Mouse (Mus musculus): ENCODE measurements around the gene Dennd5a. TPM values are rescaled to one million over a fixed set of nuclear protein-coding genes. Genes with fewer than 3 reads are reported as not detected.

The Dennd5a gene
- polyA plus RNA-seq, 1 experiment from 2014 or later = 49.3 TPM

DNA sequence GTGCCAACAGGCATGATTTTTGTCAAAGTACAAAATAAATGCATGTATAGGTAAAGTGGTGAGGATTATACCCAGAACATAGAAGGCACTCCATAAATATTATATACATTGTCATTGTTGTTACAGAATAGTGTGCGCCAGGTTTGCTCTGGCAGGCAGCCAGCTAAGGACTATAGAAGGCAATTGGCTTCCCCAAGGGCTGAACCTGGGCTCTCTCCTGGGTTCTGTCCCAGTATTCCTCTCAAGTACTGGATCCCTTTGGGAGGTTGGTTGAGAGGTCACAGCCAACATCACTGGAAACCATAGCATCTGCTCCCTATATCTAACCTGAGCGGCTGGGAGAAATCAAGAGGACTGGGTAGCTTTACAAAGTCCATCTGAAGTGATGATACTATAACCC, 1.3 kb upstream of the Dennd5a start:
- H3K27me3 ChIP-seq = no peaks in the 10 kb centered on the region
- H3K4me3 ChIP-seq = no peak overlapping the region
- WGBS = 78% methylated on average over 2 of the region's 2 CpGs
- H3K36me3 ChIP-seq (ENCODE audit: poor library complexity, severe bottlenecking) = no peaks in the 10 kb centered on the region
- no peak overlapping the region for H3K4me2 ChIP-seq
- no peak for ATAC-seq
- no peaks in the 10 kb centered on the region for H3K9me3 ChIP-seq (replicated peaks)
- H3K27ac ChIP-seq = no peak overlapping the region
- peaks cover 34% of the 10 kb centered on the region for H3K4me1 ChIP-seq
- H3K9ac ChIP-seq = no peak overlapping the region

DNA sequence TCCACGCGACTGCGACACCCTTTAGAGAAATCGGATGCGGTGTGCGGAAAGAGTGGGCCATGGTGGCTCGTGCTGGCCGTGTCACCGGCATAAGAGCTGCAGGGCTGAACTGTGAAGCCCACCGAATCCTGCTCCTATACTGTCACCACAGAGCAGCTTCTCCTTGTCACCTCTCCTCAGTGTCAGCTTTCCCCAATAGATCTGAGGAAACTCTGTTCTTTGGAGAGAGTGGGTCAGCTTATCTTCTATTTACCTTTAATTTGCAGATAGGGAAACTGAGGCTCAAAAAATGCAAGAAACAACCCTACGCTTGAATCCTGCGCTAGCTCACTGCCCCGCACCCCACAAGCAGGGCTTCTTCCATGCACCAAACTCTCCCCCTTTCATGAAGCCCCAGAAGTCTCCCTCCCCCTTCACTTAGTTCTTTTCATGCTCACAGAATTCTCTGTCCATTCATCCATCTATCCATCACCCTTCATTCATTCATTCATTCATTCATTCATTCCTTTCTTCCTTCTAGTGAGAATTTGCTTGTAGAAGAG, 414 bp upstream of the Dennd5a start:
- peak overlapping the region; percentile 83 for H3K4me3 ChIP-seq
- H3K4me1 ChIP-seq = peaks cover 37% of the 10 kb centered on the region
- peak; percentile 86 for ATAC-seq
- WGBS = 7% methylated on average over 13 of the region's 13 CpGs
- H3K36me3 ChIP-seq (ENCODE audit: poor library complexity, severe bottlenecking) = no peaks in the 10 kb centered on the region
- no peaks in the 10 kb centered on the region for H3K9me3 ChIP-seq (replicated peaks)
- no peaks in the 10 kb centered on the region for H3K27me3 ChIP-seq
- H3K9ac ChIP-seq = peak overlapping the region; percentile 96
- peak overlapping the region; percentile 90 for H3K27ac ChIP-seq
- H3K4me2 ChIP-seq = peak overlapping the region; percentile 89

DNA sequence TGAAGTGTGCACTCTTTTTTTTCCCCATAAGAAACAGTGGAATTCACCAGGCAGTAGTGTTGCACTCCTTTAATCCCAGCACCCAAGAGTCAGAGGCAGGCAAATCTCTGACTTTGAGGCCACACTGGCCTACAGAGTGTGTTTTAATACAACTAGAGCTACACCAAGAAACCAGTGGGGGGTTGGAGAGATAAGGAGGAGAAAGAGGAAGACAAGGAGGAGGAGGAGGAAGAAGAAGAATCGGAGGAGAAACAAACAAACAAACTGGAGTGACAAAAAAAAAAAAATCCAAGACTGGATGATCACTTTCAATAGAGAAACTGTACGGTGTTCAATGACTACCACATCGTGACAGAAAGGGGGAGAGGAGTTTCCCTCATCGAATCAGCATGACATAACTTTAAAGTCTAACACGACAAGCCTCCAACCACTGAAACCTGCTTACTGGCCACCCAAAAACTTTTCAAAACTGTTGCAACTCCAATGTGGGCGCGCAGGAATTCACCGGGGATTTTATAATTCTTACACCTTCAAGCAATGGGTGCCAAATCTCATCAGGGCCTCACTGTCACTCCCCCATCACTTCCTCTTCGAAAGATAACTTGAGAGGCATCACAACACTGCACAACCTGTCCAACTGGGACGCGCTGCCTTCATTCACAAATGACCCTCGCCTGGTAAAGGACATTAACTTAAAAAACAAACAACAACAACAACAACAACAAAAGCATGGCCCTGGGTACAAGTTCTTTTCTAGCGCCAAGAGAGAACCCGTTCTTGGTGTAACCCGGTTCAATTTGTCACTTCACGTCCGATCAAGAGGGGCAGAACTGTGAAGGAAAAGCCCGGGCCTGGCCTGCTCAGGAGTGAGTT, 1.2 kb downstream of the Dennd5a start:
- 0 out of 2 replicates have a peak, but pooled peaks have one; percentile 11 for ATAC-seq
- H3K4me1 ChIP-seq = peaks cover 49% of the 10 kb centered on the region
- WGBS = 6% methylated on average over 18 of the region's 18 CpGs
- peak overlapping the region; percentile 89 for H3K4me2 ChIP-seq
- no peaks in the 10 kb centered on the region for H3K9me3 ChIP-seq (replicated peaks)
- H3K9ac ChIP-seq = peak overlapping the region; percentile 96
- no peaks in the 10 kb centered on the region for H3K36me3 ChIP-seq (ENCODE audit: poor library complexity, severe bottlenecking)
- peak overlapping the region; percentile 83 for H3K4me3 ChIP-seq
- no peaks in the 10 kb centered on the region for H3K27me3 ChIP-seq
- peak overlapping the region; percentile 90 for H3K27ac ChIP-seq

DNA sequence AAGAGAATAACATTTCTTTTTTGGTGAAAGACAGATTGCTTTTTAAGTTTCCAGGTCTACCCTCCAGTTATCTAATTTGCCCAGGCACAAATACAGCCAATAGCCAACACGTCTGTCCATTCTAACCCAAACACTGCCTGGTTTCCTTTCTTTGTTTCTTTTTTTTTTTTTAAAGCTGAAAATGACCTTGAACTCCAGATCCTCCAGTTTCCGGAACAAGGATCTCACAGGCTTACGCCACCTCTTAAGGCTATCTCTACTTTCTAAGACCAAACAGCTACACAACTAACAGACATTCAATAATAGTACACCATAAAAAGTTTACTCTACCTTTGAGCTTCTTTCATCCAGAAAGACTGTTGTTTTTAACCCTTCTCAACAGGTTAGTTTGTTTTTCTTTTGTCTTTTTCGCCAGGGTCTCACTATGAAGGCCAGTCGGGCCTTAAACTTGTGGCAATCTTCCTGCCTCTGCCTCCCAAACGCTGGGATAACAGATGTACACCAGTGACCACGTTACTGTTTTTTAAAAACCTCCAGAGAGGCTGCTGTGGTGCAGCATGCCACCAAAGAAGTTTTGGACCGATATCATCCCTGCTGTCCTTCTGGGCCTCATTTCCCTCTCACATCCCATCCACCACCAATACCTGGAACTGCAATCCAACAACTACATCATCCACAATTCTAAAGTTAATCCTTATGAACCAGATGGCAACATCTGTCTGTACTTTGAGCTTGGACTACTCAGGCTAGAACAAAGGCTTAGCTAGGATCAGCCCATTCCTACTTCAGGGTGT, 2.1 kb downstream of the Dennd5a start:
- H3K27ac ChIP-seq = no peak overlapping the region
- H3K4me3 ChIP-seq = peak overlapping the region; percentile 83
- no peaks in the 10 kb centered on the region for H3K27me3 ChIP-seq
- ATAC-seq = no peak
- no peaks in the 10 kb centered on the region for H3K36me3 ChIP-seq (ENCODE audit: poor library complexity, severe bottlenecking)
- peak overlapping the region; percentile 96 for H3K9ac ChIP-seq
- H3K9me3 ChIP-seq (replicated peaks) = no peaks in the 10 kb centered on the region
- 68% methylated on average over 8 of the region's 8 CpGs for WGBS
- peaks cover 49% of the 10 kb centered on the region for H3K4me1 ChIP-seq
- peak overlapping the region; percentile 89 for H3K4me2 ChIP-seq

DNA sequence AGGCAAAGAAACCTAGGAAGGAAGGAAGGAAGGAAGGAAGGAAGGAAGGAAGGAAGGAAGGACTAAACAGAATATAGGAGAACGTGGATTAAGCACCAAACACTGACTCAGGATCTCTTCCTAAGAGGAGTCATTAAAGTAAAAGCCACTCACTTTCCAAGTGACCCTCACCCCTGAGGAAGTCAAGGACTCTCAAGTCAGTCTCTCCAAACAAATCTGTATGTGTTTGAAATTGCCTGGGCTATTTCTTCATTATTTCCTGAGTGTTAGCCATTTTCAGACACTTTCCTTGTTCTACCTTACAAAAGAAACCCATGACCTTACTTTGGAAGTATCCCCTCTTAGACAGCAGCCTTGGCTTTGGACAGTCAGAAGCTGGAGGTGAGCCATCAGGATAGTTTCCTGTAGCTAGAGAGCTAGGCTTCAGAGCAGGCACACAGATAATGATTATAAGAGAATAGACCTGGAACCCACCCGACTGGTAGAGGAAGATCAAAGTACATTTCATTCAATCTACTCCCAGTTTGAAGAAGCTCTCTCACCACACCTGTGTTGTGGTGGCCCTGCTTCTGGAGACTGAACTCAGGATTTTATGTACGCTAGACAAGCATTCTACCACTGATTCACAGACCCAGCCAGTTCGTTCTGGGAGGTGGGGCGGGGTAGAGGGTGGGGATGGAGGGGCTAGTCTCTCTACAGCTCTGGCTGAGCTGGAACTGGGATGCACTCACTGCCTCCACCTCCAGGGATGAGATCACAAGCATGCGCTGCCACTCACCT, 5.5 kb downstream of the Dennd5a start:
- Histone ChIP-seq H3K4me2 (no peak overlapping the region), H3K36me3 (ENCODE audit: poor library complexity, severe bottlenecking) (no peaks in the 10 kb centered on the region), H3K4me3 (no peak overlapping the region), H3K9me3 (replicated peaks) (no peaks in the 10 kb centered on the region), H3K27ac (no peak overlapping the region), H3K9ac (no peak overlapping the region), H3K4me1 (peaks cover 46% of the 10 kb centered on the region), H3K27me3 (no peaks in the 10 kb centered on the region)
- WGBS = 70% methylated on average over 6 of the region's 6 CpGs
- no peak for ATAC-seq

DNA sequence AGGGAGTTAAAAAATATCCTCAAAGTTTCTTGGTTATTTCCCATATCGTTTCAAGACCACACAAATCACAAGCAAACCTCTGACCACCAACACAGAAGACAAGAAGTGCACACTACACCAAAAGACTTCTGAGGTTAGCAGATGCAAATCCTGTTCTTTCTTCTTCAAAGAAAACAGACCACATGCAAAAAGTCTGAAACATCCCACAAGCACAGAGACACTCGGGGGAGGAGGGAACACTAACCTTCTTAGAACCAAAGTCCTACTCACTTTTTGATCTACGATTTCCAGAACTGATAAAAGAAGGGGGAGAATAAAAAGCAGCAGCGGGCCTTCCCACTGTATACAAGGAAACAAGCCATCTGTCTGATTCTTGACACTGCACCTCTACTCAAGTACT, 9.0 kb downstream of the Dennd5a start:
- WGBS = 81% methylated on average over 4 of the region's 4 CpGs
- no peaks in the 10 kb centered on the region for H3K36me3 ChIP-seq (ENCODE audit: poor library complexity, severe bottlenecking)

DNA sequence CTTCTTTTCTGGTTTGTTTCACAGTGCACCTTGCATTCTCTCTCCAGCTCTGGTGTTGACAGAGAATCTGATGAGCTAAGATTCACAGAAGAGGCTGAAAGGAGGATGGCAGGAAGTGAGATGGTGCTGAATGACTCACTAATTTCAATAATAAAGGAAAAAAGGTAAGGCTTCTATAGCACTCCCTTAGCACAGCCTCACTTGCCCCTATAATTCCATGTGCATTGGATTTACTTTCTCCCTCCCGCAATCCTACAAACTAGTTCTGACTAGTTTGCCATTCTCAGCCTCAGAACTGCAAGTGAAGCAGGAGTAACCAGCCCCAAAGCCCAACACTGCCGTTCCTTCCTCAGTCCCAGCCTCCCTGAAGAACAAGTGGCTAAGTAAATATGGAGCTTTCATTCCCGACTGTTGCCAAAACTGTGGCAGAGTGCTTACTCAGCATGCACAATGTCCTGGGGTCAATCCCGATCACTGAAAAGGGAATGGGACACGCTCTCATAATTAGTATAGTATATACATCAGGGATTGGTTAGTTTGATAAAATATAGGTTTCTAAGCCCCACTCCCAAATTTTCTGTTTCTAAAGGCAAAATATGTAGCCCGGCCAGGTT, 15.7 kb downstream of the Dennd5a start:
- no peak overlapping the region for H3K27ac ChIP-seq
- no peak overlapping the region for H3K4me2 ChIP-seq
- peaks cover 14% of the 10 kb centered on the region for H3K4me1 ChIP-seq
- H3K27me3 ChIP-seq = no peaks in the 10 kb centered on the region
- H3K4me3 ChIP-seq = no peak overlapping the region
- H3K9ac ChIP-seq = no peak overlapping the region
- H3K36me3 ChIP-seq (ENCODE audit: poor library complexity, severe bottlenecking) = 0 out of 2 replicates have a peak, but pooled peaks cover 4% of the 10 kb centered on the region
- 71% methylated on average over 6 of the region's 6 CpGs for WGBS
- ATAC-seq = no peak
- H3K9me3 ChIP-seq (replicated peaks) = no peaks in the 10 kb centered on the region

More for the DNA sequence above, 9.0 kb downstream of the Dennd5a start:
- no peaks in the 10 kb centered on the region for H3K27me3 ChIP-seq
- no peak for ATAC-seq
- H3K4me3 ChIP-seq = no peak overlapping the region
- H3K27ac ChIP-seq = no peak overlapping the region
- H3K4me1 ChIP-seq = peaks cover 23% of the 10 kb centered on the region
- no peak overlapping the region for H3K9ac ChIP-seq
- H3K4me2 ChIP-seq = no peak overlapping the region
- no peaks in the 10 kb centered on the region for H3K9me3 ChIP-seq (replicated peaks)

DNA sequence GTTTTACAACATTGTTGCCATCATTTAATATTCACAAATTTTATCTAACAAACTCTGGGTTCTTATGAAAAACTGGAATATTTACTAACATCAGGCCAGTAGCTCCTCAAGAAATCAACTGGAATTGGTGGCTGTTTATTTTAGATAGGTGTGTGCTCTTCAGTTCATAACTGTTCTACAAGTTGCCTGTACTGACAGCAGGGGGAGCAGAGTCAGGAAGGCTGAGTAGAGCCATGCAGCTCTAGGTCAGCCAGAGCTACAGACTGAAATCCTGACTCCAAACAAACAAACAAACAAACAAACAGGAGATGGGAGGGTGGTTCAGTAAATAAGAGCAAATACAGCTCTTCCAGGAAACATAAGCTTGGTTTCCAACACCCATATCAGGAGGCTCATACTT, 30.6 kb downstream of the Dennd5a start:
- peaks cover 76% of the 10 kb centered on the region for H3K36me3 ChIP-seq (ENCODE audit: poor library complexity, severe bottlenecking)
- no peak overlapping the region for H3K4me2 ChIP-seq

DNA sequence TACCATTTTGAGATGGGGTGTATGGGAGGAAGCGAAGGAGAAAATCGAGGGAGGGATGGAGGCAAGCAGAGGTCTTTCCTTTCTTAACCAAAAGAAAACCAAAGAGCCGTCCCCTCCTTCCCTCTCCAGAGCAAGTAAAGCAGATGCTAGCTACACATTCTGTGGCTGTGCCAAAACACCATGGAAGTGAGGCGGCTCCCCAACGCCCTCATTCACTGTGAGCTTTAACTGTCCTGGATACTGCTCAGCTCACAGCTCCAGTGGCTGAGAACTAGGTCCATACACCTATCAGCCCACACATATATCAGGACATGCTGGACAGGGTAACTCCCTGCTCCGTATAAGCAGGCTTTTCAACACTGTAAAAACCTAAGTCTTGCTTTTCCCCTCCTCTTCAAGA, 31.9 kb downstream of the Dennd5a start:
- WGBS = 89% methylated on average over 6 of the region's 6 CpGs
- no peaks in the 10 kb centered on the region for H3K9me3 ChIP-seq (replicated peaks)
- H3K9ac ChIP-seq = no peak overlapping the region
- H3K4me1 ChIP-seq = 0 out of 2 replicates have a peak, but pooled peaks cover 9% of the 10 kb centered on the region
- no peaks in the 10 kb centered on the region for H3K27me3 ChIP-seq
- no peak overlapping the region for H3K27ac ChIP-seq
- H3K4me3 ChIP-seq = no peak overlapping the region
- no peak for ATAC-seq
- no peak overlapping the region for H3K4me2 ChIP-seq
- H3K36me3 ChIP-seq (ENCODE audit: poor library complexity, severe bottlenecking) = peaks cover 77% of the 10 kb centered on the region

More for the DNA sequence above, 30.6 kb downstream of the Dennd5a start:
- no peaks in the 10 kb centered on the region for H3K9me3 ChIP-seq (replicated peaks)
- no peak overlapping the region for H3K4me3 ChIP-seq
- no peak for ATAC-seq
- H3K9ac ChIP-seq = no peak overlapping the region
- H3K27ac ChIP-seq = no peak overlapping the region
- 0 out of 2 replicates have a peak, but pooled peaks cover 9% of the 10 kb centered on the region for H3K4me1 ChIP-seq
- H3K27me3 ChIP-seq = no peaks in the 10 kb centered on the region

DNA sequence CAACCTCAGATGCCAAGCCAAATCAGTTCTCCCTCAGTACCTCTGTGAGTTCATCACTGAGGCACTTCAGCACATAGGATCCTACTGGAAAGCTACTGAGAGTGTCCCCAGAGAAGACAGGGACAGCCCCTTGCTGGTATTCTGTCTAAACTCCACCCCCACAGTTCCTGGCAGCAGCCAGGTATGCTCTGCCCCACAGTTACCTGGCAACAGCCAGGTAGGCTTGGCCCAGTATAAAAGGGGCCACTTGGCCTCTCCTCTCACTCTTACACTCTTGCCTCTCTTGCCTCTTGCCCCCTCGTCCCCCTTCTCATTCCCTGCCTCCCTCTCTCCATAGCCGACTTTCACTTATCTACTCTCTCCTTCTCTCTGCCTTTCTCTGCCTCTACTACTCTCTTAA, 35.3 kb downstream of the Dennd5a start:
- peaks cover 85% of the 10 kb centered on the region for H3K36me3 ChIP-seq (ENCODE audit: poor library complexity, severe bottlenecking)
- ATAC-seq = no peak
- no peak overlapping the region for H3K4me3 ChIP-seq
- no peaks in the 10 kb centered on the region for H3K9me3 ChIP-seq (replicated peaks)
- no peak overlapping the region for H3K9ac ChIP-seq
- H3K27me3 ChIP-seq = no peaks in the 10 kb centered on the region
- H3K4me2 ChIP-seq = no peak overlapping the region
- no peak overlapping the region for H3K27ac ChIP-seq
- H3K4me1 ChIP-seq = 0 out of 2 replicates have a peak, but pooled peaks cover 9% of the 10 kb centered on the region
- 86% methylated on average over 2 of the region's 2 CpGs for WGBS

DNA sequence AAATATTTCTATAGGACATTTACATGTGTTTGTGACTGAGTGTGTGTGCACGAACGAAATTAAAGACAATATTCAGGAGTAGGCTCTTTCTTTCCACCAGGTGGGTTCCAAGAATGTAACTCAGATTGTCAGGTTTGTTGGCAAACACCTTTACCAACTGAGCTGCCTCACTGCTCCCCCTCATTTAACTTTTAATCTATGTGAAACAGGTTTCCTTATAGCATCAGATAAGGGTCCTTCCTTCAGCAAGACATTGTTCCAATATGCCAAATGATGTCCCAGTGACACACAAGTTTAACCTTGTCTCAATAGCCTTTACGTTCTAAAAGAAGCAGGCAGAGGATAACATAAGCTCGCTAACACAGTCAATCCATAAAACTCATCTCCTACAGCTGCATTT, 37.4 kb downstream of the Dennd5a start:
- WGBS = 95% methylated on average over 4 of the region's 4 CpGs
- no peaks in the 10 kb centered on the region for H3K9me3 ChIP-seq (replicated peaks)
- peaks cover 91% of the 10 kb centered on the region for H3K36me3 ChIP-seq (ENCODE audit: poor library complexity, severe bottlenecking)
- H3K27me3 ChIP-seq = no peaks in the 10 kb centered on the region
- ATAC-seq = no peak
- H3K27ac ChIP-seq = no peak overlapping the region
- H3K4me2 ChIP-seq = no peak overlapping the region
- no peak overlapping the region for H3K4me3 ChIP-seq
- H3K9ac ChIP-seq = no peak overlapping the region
- 0 out of 2 replicates have a peak, but pooled peaks cover 9% of the 10 kb centered on the region for H3K4me1 ChIP-seq

Measured in forebrain, embryonic 13.5 days (tissue).